ENCODE assay signal across 27 mouse cellular contexts in genomic region chr16:37463981-37464380, GRCm38 (mm10).
DNase-seq lines count a peak whose midpoint lies in the region; ATAC-seq and TF ChIP-seq lines count a peak whose summit lies in the region.
"Had no signal": no experiment of that assay in that cellular context is flagged by ENCODE, and none has a peak within 500 bp of the region (broad histone marks: within the 10 kb centered on the region; RNA-seq: fewer than 3 reads in every experiment).

No protein-coding gene starts in this region.

- ATAC-seq in erythroblast, adult 5-6 weeks (replicated peaks; ENCODE audit: low FRiP score, poor library complexity, severe bottlenecking): no peak
- ATAC-seq: CD4-positive, CD25-positive, alpha-beta regulatory T cell, adult 4 months; forebrain, embryonic 13.5 days; hindbrain, postnatal 0 days; intestine, embryonic 16.5 days had no signal

- no peak for TF ChIP-seq CTCF in left cerebral cortex, adult 2 months (IDR thresholded peaks at IDR 0.05)

- H3K27ac ChIP-seq in left cerebral cortex, adult 2 months: no peak overlapping the region
- H3K27ac ChIP-seq: embryonic facial prominence, embryonic 13.5 days; forebrain, embryonic 13.5 days; heart, embryonic 13.5 days; hindbrain, postnatal 0 days; limb, embryonic 10.5 days; liver, embryonic 15.5 days; lung, embryonic 15.5 days had no signal

- DNase-seq in adrenal gland, adult 2 months: peak; percentile 50
- no peak for DNase-seq in adrenal gland, postnatal 4 days (ENCODE audit: low spot score in 2 of 2)
- DNase-seq in left cerebral cortex, postnatal 4 days: peak; percentile 29
- DNase-seq in left cerebral cortex, adult 2 months (ENCODE audit: extremely low spot score in 1 of 2, low spot score in 2 of 2): no peak
- peak; percentile 86 to 91 for DNase-seq in cerebellum, postnatal 10 days
- no peak for DNase-seq in layer of hippocampus, postnatal 25 days (ENCODE audit: extremely low spot score in 1 of 2, low spot score in 1 of 2)
- DNase-seq: embryo, embryonic 11 days; gastrocnemius, postnatal 14 days; heart, adult 18-20 months; heart, postnatal 14 days; kidney, adult 9 months; kidney, postnatal 25 days; liver; lung, postnatal 4 days; midbrain, embryonic 14.5 days; thymus, adult 18-20 months; thymus, postnatal 4 days had no signal

- no peak overlapping the region for H3K4me3 ChIP-seq in left cerebral cortex, adult 2 months
- H3K4me3 ChIP-seq: embryonic facial prominence, embryonic 13.5 days; forebrain, embryonic 13.5 days; heart, embryonic 13.5 days; limb, embryonic 10.5 days; liver, embryonic 15.5 days; lung, embryonic 15.5 days had no signal

- intact Hi-C loops in left cerebral cortex, postnatal 4 days (cut with DNase I): no loop called here
- intact Hi-C loops in left cerebral cortex, adult 2 months (cut with DNase I): no loop called here

Comparison
In these comparisons a context has a peak if more than half of its experiments do, and no peak if none do; other contexts are left out.
1. DNase-seq: peak in adrenal gland, adult 2 months (single experiment), left cerebral cortex, postnatal 4 days (single experiment) and cerebellum, postnatal 10 days (2 of 2); none in adrenal gland, postnatal 4 days (0 of 2), left cerebral cortex, adult 2 months (0 of 2) and layer of hippocampus, postnatal 25 days (0 of 2).